Mouse (Mus musculus): ENCODE measurements around the gene Cdca4. TPM values are rescaled to one million over a fixed set of nuclear protein-coding genes. Genes with fewer than 3 reads are reported as not detected.
A peak's percentile ranks its signal among the peaks of the same experiment; 100 is the strongest.

Gene Cdca4
- 78.0 and 90.6 TPM in 2 replicates for total RNA-seq (2012; rRNA removed)
- total RNA-seq (2014; rRNA removed) = 111 and 128 TPM in 2 replicates
- polyA plus RNA-seq (2012; ENCODE audit: insufficient read length, low read depth) = 68.3 and 78.0 TPM in 2 replicates

GRCm38 (mm10) chr12:112829244-112829864 is at the start of gene Cdca4:
Gene Cdca4, minus strand, starts transcription at chr12:112829423.
- H3K4me1 ChIP-seq (ENCODE audit: control insufficient read depth in 1 of 2, insufficient read depth in 2 of 2) = peaks cover 11 to 53% of the 10 kb centered on the region in 2 experiments
- dilution Hi-C loops (cut with MboI; ENCODE audit: extremely low pct_ligation_motif_present, extremely low pct_unique_long_range_greater_than_20kb, low sequenced_read_pairs) = no loop called here

GRCm38 (mm10) chr12:112877607-112878020 is 48.4 kb upstream of the Cdca4 start:
- Histone ChIP-seq H3K9me3 (replicated peaks; ENCODE audit: low read length) (no peaks in the 10 kb centered on the region), H3K27ac (ENCODE audit: insufficient read depth, low read depth) (no peak overlapping the region), H3K4me2 (ENCODE audit: insufficient read depth, low read depth, poor library complexity, severe bottlenecking) (peak overlapping the region; percentile 27; the same call in 1 of the 2 replicates), H3K9ac (ENCODE audit: insufficient read depth, low read depth) (no peak overlapping the region), H3K79me2 (replicated peaks; ENCODE audit: control insufficient read depth, extremely low read depth, insufficient read depth, poor library complexity, severe bottlenecking) (no peaks in the 10 kb centered on the region), H3K4me3 (replicated peaks in 1 of 3; ENCODE audit: low read depth in 2 of 3, low read length in 2 of 3, poor library complexity in 1 of 3) (no peak overlapping the region), H3K36me3 (replicated peaks in 1 of 2; ENCODE audit: control insufficient read depth in 1 of 2, insufficient read depth in 1 of 2, low read length in 1 of 2) (peaks cover 0 to 2% of the 10 kb centered on the region in 2 experiments), H3K27me3 (replicated peaks) (no peaks in the 10 kb centered on the region), H3K4me1 (ENCODE audit: control insufficient read depth in 1 of 2, insufficient read depth in 2 of 2) (peaks cover 20 to 27% of the 10 kb centered on the region in 2 experiments)
- no peak for DNase-seq (ENCODE audit: extremely low read depth)
- peak; percentile 52 for TF ChIP-seq NRF1 (IDR thresholded peaks at IDR 0.05; ENCODE audit: low read depth, low read length)
- TF ChIP-seq MAX (IDR thresholded peaks at IDR 0.05; ENCODE audit: low read length) = no peak
- no peak for TF ChIP-seq MYC (IDR thresholded peaks at IDR 0.05; ENCODE audit: low read depth, low read length)
- in situ Hi-C loops (cut with MboI; ENCODE audit: low pct_ligation_motif_present, low pct_unique_long_range_greater_than_20kb, low sequenced_read_pairs) (no loop called here), dilution Hi-C loops (cut with MboI; ENCODE audit: extremely low pct_ligation_motif_present, extremely low pct_unique_long_range_greater_than_20kb, low sequenced_read_pairs) (no loop called here)

More at GRCm38 (mm10) chr12:112829244-112829864, at the start of gene Cdca4:
- H3K9ac ChIP-seq (ENCODE audit: insufficient read depth, low read depth) = peak within 1 kb of the TSS; percentile 95
- peak within 1 kb of the TSS; percentile 50; the same call in 1 of the 2 replicates for H3K27ac ChIP-seq (ENCODE audit: insufficient read depth, low read depth)
- peak within 1 kb of the TSS; percentile 94 for H3K4me2 ChIP-seq (ENCODE audit: insufficient read depth, low read depth, poor library complexity, severe bottlenecking)
- H3K27me3 ChIP-seq (replicated peaks) = no peaks in the 10 kb centered on the region
- peaks cover 45% of the 10 kb centered on the region for H3K79me2 ChIP-seq (replicated peaks; ENCODE audit: control insufficient read depth, extremely low read depth, insufficient read depth, poor library complexity, severe bottlenecking)
- H3K36me3 ChIP-seq (replicated peaks in 1 of 2; ENCODE audit: control insufficient read depth in 1 of 2, insufficient read depth in 1 of 2, low read length in 1 of 2) = peaks cover 18 to 52% of the 10 kb centered on the region in 2 experiments
- TF ChIP-seq PAX5 (IDR thresholded peaks at IDR 0.05; ENCODE audit: low read length) = no peak
- peak; percentile 73 for TF ChIP-seq MXI1 (IDR thresholded peaks at IDR 0.05; ENCODE audit: low read depth, low read length)
- peak; percentile 78 for TF ChIP-seq BHLHE40 (IDR thresholded peaks at IDR 0.05; ENCODE audit: low read depth, low read length)
- TF ChIP-seq USF2 (conservative IDR thresholded peaks at IDR 0.05; ENCODE audit: low read depth, low read length) = no peak
- TF ChIP-seq MYC (IDR thresholded peaks at IDR 0.05; ENCODE audit: low read depth, low read length) = peak; percentile 34; the same call in 1 of the 2 replicates
- peak; percentile 58 for TF ChIP-seq NRF1 (IDR thresholded peaks at IDR 0.05; ENCODE audit: low read depth, low read length)
- peak; percentile 69; the same call in 1 of the 2 replicates for TF ChIP-seq MAX (IDR thresholded peaks at IDR 0.05; ENCODE audit: low read length)
- TF ChIP-seq MAZ (IDR thresholded peaks at IDR 0.05; ENCODE audit: low read depth, low read length) = no peak
- TF ChIP-seq GABPA (IDR thresholded peaks at IDR 0.05; ENCODE audit: insufficient replicate concordance, low read depth, low read length) = no peak
- TF ChIP-seq TCF12 (IDR thresholded peaks at IDR 0.05; ENCODE audit: low read depth, low read length) = 0 out of 2 replicates have a peak, but pooled peaks have one; percentile 50
- peak; percentile 54 for TF ChIP-seq SIN3A (IDR thresholded peaks at IDR 0.05; ENCODE audit: low read length)
- TF ChIP-seq HCFC1 (IDR thresholded peaks at IDR 0.05; ENCODE audit: low read depth, low read length) = peak; percentile 81
- no peak for TF ChIP-seq IRF4 (IDR thresholded peaks at IDR 0.05; ENCODE audit: low read depth, low read length)
- no peak for TF ChIP-seq RAD21 (IDR thresholded peaks at IDR 0.05; ENCODE audit: low read depth, low read length)
- peak; percentile 86; the same call in 1 of the 2 replicates for TF ChIP-seq ZMIZ1 (IDR thresholded peaks at IDR 0.05; ENCODE audit: low read depth, low read length)
- peak; percentile 81 for TF ChIP-seq NELFE (IDR thresholded peaks at IDR 0.05; ENCODE audit: low read depth, low read length)
- peak in 1 of 2 experiments; percentile 17; a peak in 2 of 4 replicates for TF ChIP-seq CTCF (conservative IDR thresholded peaks at IDR 0.05 in 1 of 2, IDR thresholded peaks at IDR 0.05 in 1 of 2; ENCODE audit: low read depth in 2 of 2, low read length in 2 of 2)
- TF ChIP-seq KAT2A (IDR thresholded peaks at IDR 0.05; ENCODE audit: insufficient replicate concordance, low read length) = 0 out of 2 replicates have a peak, but pooled peaks have one; percentile 42
- TF ChIP-seq USF1 (IDR thresholded peaks at IDR 0.05; ENCODE audit: low read depth, low read length) = no peak
- TF ChIP-seq ELF1 (IDR thresholded peaks at IDR 0.05; ENCODE audit: low read depth, low read length) = peak; percentile 29; the same call in 1 of the 2 replicates
- peak; percentile 88 for TF ChIP-seq POLR2A (IDR thresholded peaks at IDR 0.05; ENCODE audit: low read depth, low read length)
- peak; percentile 68 for TF ChIP-seq POLR2AphosphoS2 (IDR thresholded peaks at IDR 0.05; ENCODE audit: low read depth, low read length)
- no peaks in the 10 kb centered on the region for H3K9me3 ChIP-seq (replicated peaks; ENCODE audit: low read length)
- DNase-seq (ENCODE audit: extremely low read depth) = peak; percentile 96
- in situ Hi-C loops (cut with MboI; ENCODE audit: low pct_ligation_motif_present, low pct_unique_long_range_greater_than_20kb, low sequenced_read_pairs) = no loop called here
- peak within 1 kb of the TSS; percentile 85 to 94 (median 92) for H3K4me3 ChIP-seq (replicated peaks in 1 of 3; ENCODE audit: low read depth in 2 of 3, low read length in 2 of 3, poor library complexity in 1 of 3)
